Mouse (Mus musculus) adrenal gland, adult 2 months (tissue): ENCODE results near the gene Krt33a. TPM values are rescaled to one million over a fixed set of nuclear protein-coding genes. Genes with fewer than 3 reads are reported as not detected.

Experiments used
- DNase-seq: peaks from one replicate; pipeline ENCODE4 v3.0.0; 2021
- polyA plus RNA-seq: library from polyadenylated mRNA; depleted of rRNA; stranded (reverse); fragments of >200 nt; gene quantifications from 2 replicates; pipeline ENCODE4 v1.2.3, GENCODE M21; 2012; rRNA removed
- total RNA-seq, 2 experiments: library from RNA; stranded (reverse); gene quantifications; 2 replicates each; pipeline ENCODE4 v1.2.3; 2021

The Krt33a gene
- total and polyA plus RNA-seq, 3 experiments: not detected

GRCm38 (mm10) chr11:99986180-99986647 is 29.8 kb downstream of the Krt33a start, which contains the start of gene Krtap16-1:
Gene Krtap16-1, minus strand, starts transcription at chr11:99986597.
- DNase-seq: no peak

GRCm38 (mm10) chr11:99985291-99986092 is 30.5 kb downstream of the Krt33a start:
- peak; percentile 9 for DNase-seq

GRCm38 (mm10) chr11:99983442-99983841 is 32.6 kb downstream of the Krt33a start:
- DNase-seq: no peak

GRCm38 (mm10) chr11:99982731-99983130 is 33.3 kb downstream of the Krt33a start:
- DNase-seq: no peak

GRCm38 (mm10) chr11:99978953-99979352 is 37.1 kb downstream of the Krt33a start, which contains the start of gene Krtap29-1:
Gene Krtap29-1, minus strand, starts transcription at chr11:99979053.
- DNase-seq: no peak

- no peak for DNase-seq
Measured at GRCm38 (mm10) chr11:99965961-99966360, 50.1 kb downstream of the Krt33a start.

- DNase-seq: no peak
Measured at GRCm38 (mm10) chr11:99964213-99964612, 51.8 kb downstream of the Krt33a start.

Other genes starting within 250 kb of the Krt33a start
Only the 30 nearest of the 34 such genes appear.
- gene Krtap4-9, start 231.0 kb downstream of the Krt33a start, total RNA-seq: not detected
- gene Krtap4-9, start 231.0 kb downstream of the Krt33a start, polyA plus RNA-seq: not detected in 2 replicates
- gene Gm11596, start 222.7 kb downstream of the Krt33a start, total RNA-seq: not detected
- gene Gm11596, start 222.7 kb downstream of the Krt33a start, polyA plus RNA-seq: not detected in 2 replicates
- not detected for gene Gm11569, start 217.3 kb downstream of the Krt33a start, total RNA-seq
- not detected in 2 replicates for gene Gm11569, start 217.3 kb downstream of the Krt33a start, polyA plus RNA-seq
- gene Gm11554, start 211.8 kb downstream of the Krt33a start, total RNA-seq: not detected
- gene Gm11554, start 211.8 kb downstream of the Krt33a start, polyA plus RNA-seq: not detected in 2 replicates
- not detected for gene Krtap4-13, start 206.3 kb downstream of the Krt33a start, total RNA-seq
- not detected in 2 replicates for gene Krtap4-13, start 206.3 kb downstream of the Krt33a start, polyA plus RNA-seq
- not detected for gene Gm11564, start 200.5 kb downstream of the Krt33a start, total RNA-seq
- not detected in 2 replicates for gene Gm11564, start 200.5 kb downstream of the Krt33a start, polyA plus RNA-seq
- not detected for gene 2300003K06Rik, start 178.1 kb downstream of the Krt33a start, total RNA-seq
- not detected in 2 replicates for gene 2300003K06Rik, start 178.1 kb downstream of the Krt33a start, polyA plus RNA-seq
- gene Krtap4-16, start 164.6 kb downstream of the Krt33a start, total RNA-seq: not detected
- not detected in 2 replicates for gene Krtap4-16, start 164.6 kb downstream of the Krt33a start, polyA plus RNA-seq
- gene Gm11568, start 158.3 kb downstream of the Krt33a start, total RNA-seq: not detected
- gene Gm11568, start 158.3 kb downstream of the Krt33a start, polyA plus RNA-seq: not detected in 2 replicates
- gene Gm11559, start 151.7 kb downstream of the Krt33a start, total RNA-seq: not detected
- not detected in 2 replicates for gene Gm11559, start 151.7 kb downstream of the Krt33a start, polyA plus RNA-seq
- gene Krtap9-1, start 142.8 kb downstream of the Krt33a start, total RNA-seq: not detected
- gene Krtap9-1, start 142.8 kb downstream of the Krt33a start, polyA plus RNA-seq: not detected in 2 replicates
- not detected for gene Gm11567, start 137.0 kb downstream of the Krt33a start, total RNA-seq
- not detected in 2 replicates for gene Gm11567, start 137.0 kb downstream of the Krt33a start, polyA plus RNA-seq
- not detected for gene Krtap31-1, start 108.3 kb downstream of the Krt33a start, total RNA-seq
- not detected in 2 replicates for gene Krtap31-1, start 108.3 kb downstream of the Krt33a start, polyA plus RNA-seq
- not detected for gene Gm11565, start 101.5 kb downstream of the Krt33a start, total RNA-seq
- gene Gm11565, start 101.5 kb downstream of the Krt33a start, polyA plus RNA-seq: not detected in 2 replicates
- not detected for gene Krtap31-2, start 79.9 kb downstream of the Krt33a start, total RNA-seq
- not detected in 2 replicates for gene Krtap31-2, start 79.9 kb downstream of the Krt33a start, polyA plus RNA-seq
- not detected for gene Krtap9-5, start 67.7 kb downstream of the Krt33a start, total RNA-seq
- not detected in 2 replicates for gene Krtap9-5, start 67.7 kb downstream of the Krt33a start, polyA plus RNA-seq
- gene Krtap29-1, start 37.2 kb downstream of the Krt33a start, total RNA-seq: not detected
- not detected in 2 replicates for gene Krtap29-1, start 37.2 kb downstream of the Krt33a start, polyA plus RNA-seq
- not detected for gene Krtap16-1, start 29.6 kb downstream of the Krt33a start, total RNA-seq
- gene Krtap16-1, start 29.6 kb downstream of the Krt33a start, polyA plus RNA-seq: not detected in 2 replicates
- not detected for gene Krtap17-1, start 22.2 kb downstream of the Krt33a start, total RNA-seq
- gene Krtap17-1, start 22.2 kb downstream of the Krt33a start, polyA plus RNA-seq: not detected in 2 replicates
- gene Krt33b, start 13.7 kb upstream of the Krt33a start, total RNA-seq: not detected
- gene Krt33b, start 13.7 kb upstream of the Krt33a start, polyA plus RNA-seq: not detected in 2 replicates
- gene Krt34, start 25.3 kb upstream of the Krt33a start, total RNA-seq: not detected
- gene Krt34, start 25.3 kb upstream of the Krt33a start, polyA plus RNA-seq: not detected in 2 replicates
- gene Krt31, start 34.3 kb upstream of the Krt33a start, total RNA-seq: not detected
- gene Krt31, start 34.3 kb upstream of the Krt33a start, polyA plus RNA-seq: not detected in 2 replicates
- gene Krt32, start 72.0 kb upstream of the Krt33a start, total RNA-seq: not detected
- not detected in 2 replicates for gene Krt32, start 72.0 kb upstream of the Krt33a start, polyA plus RNA-seq
- not detected for gene Krt35, start 80.0 kb upstream of the Krt33a start, total RNA-seq
- not detected in 2 replicates for gene Krt35, start 80.0 kb upstream of the Krt33a start, polyA plus RNA-seq
- under 1 TPM; 0.28 to 0.43 TPM for gene Krt36, start 89.4 kb upstream of the Krt33a start, total RNA-seq
- gene Krt36, start 89.4 kb upstream of the Krt33a start, polyA plus RNA-seq: 0.31 and 0.50 TPM in 2 replicates
- not detected for gene Krt13, start 105.4 kb upstream of the Krt33a start, total RNA-seq
- not detected in 2 replicates for gene Krt13, start 105.4 kb upstream of the Krt33a start, polyA plus RNA-seq
- gene Krt15, start 119.7 kb upstream of the Krt33a start, total RNA-seq: not detected
- not detected in 2 replicates for gene Krt15, start 119.7 kb upstream of the Krt33a start, polyA plus RNA-seq
- 1 to 10 TPM; 6.1 to 8.6 TPM for gene Krt19, start 132.5 kb upstream of the Krt33a start, total RNA-seq
- 2.6 and 4.4 TPM in 2 replicates for gene Krt19, start 132.5 kb upstream of the Krt33a start, polyA plus RNA-seq
- not detected for gene Krt9, start 177.0 kb upstream of the Krt33a start, total RNA-seq
- gene Krt9, start 177.0 kb upstream of the Krt33a start, polyA plus RNA-seq: not detected in 2 replicates
- under 1 TPM in 1 of 2 experiments, not detected in 1; 0.52 TPM for gene Krt14, start 191.3 kb upstream of the Krt33a start, total RNA-seq
- 0.12 and 0.13 TPM in 2 replicates for gene Krt14, start 191.3 kb upstream of the Krt33a start, polyA plus RNA-seq